Mouse (Mus musculus) neural tube, embryonic 15.5 days (tissue): Measurements from ENCODE around the gene Sprr2b. TPM values are rescaled to one million over a fixed set of nuclear protein-coding genes. Genes with fewer than 3 reads are reported as not detected.
"Not testable (repeated sequence)": the region's sequence is repeated elsewhere in the genome, so short reads cannot be mapped to it uniquely, and the experiment has no call there.

ENCODE experiments used
- ATAC-seq: fragments of 200-750 bp; cut with Nextera tagmentation; 2 replicates; pipeline ENCODE4 v1.8.0; 2017; ENCODE audit warnings: mild to moderate bottlenecking, moderate TSS enrichment, moderate library complexity; ENCODE audit not compliant: low FRiP score
- H3K27ac ChIP-seq: fragments of 300-500 bp; sonication (generic); replicated peaks from 2 replicates; pipeline ENCODE4 v1.5.1; 2015; ENCODE audit warnings: mild to moderate bottlenecking, inconsistent platforms
- H3K27me3 ChIP-seq: fragments of 300-500 bp; sonication (generic); replicated peaks from 2 replicates; pipeline ENCODE4 v1.6.1; 2015; ENCODE audit warnings: inconsistent platforms
- H3K36me3 ChIP-seq: fragments of 300-500 bp; sonication (generic); 2 replicates; pipeline ENCODE4 v1.6.1; 2015; ENCODE audit warnings: inconsistent platforms
- H3K4me1 ChIP-seq: fragments of 300-500 bp; sonication (generic); 2 replicates; pipeline ENCODE4 v1.6.1; 2015; ENCODE audit warnings: inconsistent platforms
- H3K4me2 ChIP-seq: fragments of 300-500 bp; sonication (generic); 2 replicates; pipeline ENCODE4 v1.6.1; 2015; ENCODE audit warnings: inconsistent platforms, mild to moderate bottlenecking, moderate library complexity
- H3K4me3 ChIP-seq: fragments of 300-500 bp; sonication (generic); replicated peaks from 2 replicates; pipeline ENCODE4 v1.5.1; 2015; ENCODE audit warnings: mild to moderate bottlenecking, inconsistent platforms
- H3K9ac ChIP-seq: fragments of 300-500 bp; sonication (generic); replicated peaks from 2 replicates; pipeline ENCODE4 v1.6.1; 2015; ENCODE audit warnings: mild to moderate bottlenecking, inconsistent platforms
- H3K9me3 ChIP-seq: fragments of 300-500 bp; sonication (generic); replicated peaks from 2 replicates; pipeline ENCODE4 v1.6.1; 2016; ENCODE audit warnings: inconsistent platforms
- WGBS: fragments of 180-500 bp; shearing (Covaris S2); methylation state at CpG from one replicate; pipeline ENCODE4 v1.1.7; 2015; ENCODE audit warnings: mixed read lengths; 5-methylcytosine and 5-hydroxymethylcytosine counted together
- polyA plus RNA-seq: library from polyadenylated mRNA; unstranded; fragments of >200 nt; fragmentation: Nextera tagmentation; extraction: Ambion mirVana; gene quantifications from 2 replicates; pipeline ENCODE4 v1.2.1, GENCODE M21; 2015

The Sprr2b gene
- polyA plus RNA-seq, result 0.20 TPM in 1 of 2 replicates, not detected in the other

DNA sequence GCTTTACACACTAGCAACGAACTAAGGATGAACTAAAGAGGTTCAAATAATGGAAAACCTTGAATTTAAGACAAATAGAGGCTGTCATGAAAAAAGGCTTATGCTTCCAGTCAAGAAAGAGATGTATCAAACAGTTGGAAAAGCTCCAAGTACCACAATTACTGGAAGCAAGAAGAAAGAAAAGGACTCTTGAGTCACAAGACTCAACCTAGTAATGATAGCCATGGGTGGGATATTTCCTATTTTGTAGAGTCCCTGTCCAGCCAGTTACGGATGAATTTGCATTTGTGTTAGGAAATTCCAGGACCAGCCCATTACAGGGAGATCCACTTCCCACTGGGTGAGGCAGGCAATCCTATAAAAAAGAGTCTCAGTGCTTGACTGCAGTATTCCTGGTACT is at the start of gene Sprr2b:
Sprr2b (plus strand) TSS at position 301 of the 400 bp plus-strand sequence.
- Histone ChIP-seq H3K4me2 (no peak within 1 kb of the TSS), H3K36me3 (no peaks in the 10 kb centered on the region), H3K4me3 (no peak within 1 kb of the TSS), H3K27ac (no peak within 1 kb of the TSS), H3K9me3 (no peaks in the 10 kb centered on the region), H3K9ac (no peak within 1 kb of the TSS), H3K27me3 (no peaks in the 10 kb centered on the region), H3K4me1 (no peaks in the 10 kb centered on the region)
- ATAC-seq, result no peak
- WGBS, result 77% methylated on average over 2 of the region's 2 CpGs

GRCm38 (mm10) chr3:92271414-92271985 is 44.9 kb upstream of the Sprr2b start:
- not testable (repeated sequence) for H3K36me3 ChIP-seq, H3K9me3 ChIP-seq, H3K27ac ChIP-seq, H3K4me1 ChIP-seq, H3K4me3 ChIP-seq, H3K4me2 ChIP-seq, H3K27me3 ChIP-seq, H3K9ac ChIP-seq
- WGBS, result no CpG with 5 or more reads among the region's 4 CpGs
- peak; percentile 25; the same call in 1 of the 2 replicates for ATAC-seq

GRCm38 (mm10) chr3:92273504-92273903 is 42.9 kb upstream of the Sprr2b start:
- H3K36me3 ChIP-seq, H3K27ac ChIP-seq, H3K9me3 ChIP-seq, H3K9ac ChIP-seq, H3K4me1 ChIP-seq, H3K4me2 ChIP-seq, H3K27me3 ChIP-seq, H3K4me3 ChIP-seq, ATAC-seq: not testable (repeated sequence)

GRCm38 (mm10) chr3:92274018-92274417 is 42.4 kb upstream of the Sprr2b start:
- H3K4me1 ChIP-seq, H3K36me3 ChIP-seq, H3K27ac ChIP-seq, H3K9ac ChIP-seq, H3K9me3 ChIP-seq, H3K27me3 ChIP-seq, H3K4me2 ChIP-seq, H3K4me3 ChIP-seq: not testable (repeated sequence)
- peak; percentile 35; the same call in 1 of the 2 replicates for ATAC-seq
- no CpG with 5 or more reads among the region's 1 CpGs for WGBS

DNA sequence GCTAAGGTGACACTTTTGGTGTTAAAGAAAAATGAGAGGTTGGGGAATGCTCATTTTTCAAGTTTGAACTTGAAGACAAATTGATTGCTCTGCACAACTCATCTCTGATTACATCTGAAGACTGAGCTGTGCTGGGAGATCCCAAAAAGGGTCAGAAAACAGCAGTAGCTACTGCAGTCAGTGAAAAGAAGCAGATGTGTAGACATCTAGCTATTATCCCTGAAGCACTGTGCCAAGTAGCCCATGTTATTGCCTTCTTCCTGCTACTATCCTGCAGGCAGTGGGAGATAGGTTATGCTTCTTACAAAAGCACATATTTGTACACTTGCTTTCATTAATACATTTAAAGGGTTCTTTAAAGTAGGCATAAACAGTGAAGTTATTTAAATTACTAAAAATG is 36.8 kb upstream of the Sprr2b start:
- H3K4me1 ChIP-seq, H3K27ac ChIP-seq, H3K36me3 ChIP-seq, H3K9me3 ChIP-seq, H3K4me3 ChIP-seq, H3K27me3 ChIP-seq, H3K9ac ChIP-seq, H3K4me2 ChIP-seq: not testable (repeated sequence)
- peak; percentile 51; the same call in 1 of the 2 replicates for ATAC-seq

DNA sequence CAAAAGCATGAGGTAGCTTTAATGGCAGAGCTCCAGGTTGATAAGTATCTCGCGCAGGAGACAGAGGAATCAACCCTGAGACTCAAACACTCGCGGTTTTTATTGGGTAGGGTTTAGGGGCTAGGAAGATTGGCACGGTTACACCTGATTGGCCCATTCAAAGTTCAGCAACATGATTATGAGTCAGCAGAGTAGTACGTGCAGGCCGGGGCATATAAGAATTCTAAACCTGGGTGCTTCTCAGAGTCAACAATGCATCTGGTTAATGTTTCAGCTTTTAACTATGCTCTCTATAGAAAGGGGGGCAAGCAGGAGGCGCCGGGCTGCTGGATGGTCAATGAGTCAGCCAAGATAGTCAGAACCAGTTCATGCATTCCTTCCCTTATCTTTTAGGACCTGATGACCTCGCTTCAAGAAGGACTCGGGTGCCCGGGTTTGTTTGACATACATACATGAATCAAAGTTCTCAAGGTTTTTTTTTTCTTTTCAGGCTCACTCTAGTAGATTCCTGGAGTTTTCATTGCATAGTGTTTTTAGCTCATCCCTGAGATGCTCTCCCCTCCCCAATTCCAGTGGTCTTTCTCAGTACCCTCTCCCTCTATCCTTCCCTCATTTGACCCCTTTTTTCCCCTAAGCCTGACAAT is 35.3 kb upstream of the Sprr2b start:
- H3K27ac ChIP-seq, H3K9ac ChIP-seq, H3K4me1 ChIP-seq, H3K27me3 ChIP-seq, H3K4me3 ChIP-seq, H3K4me2 ChIP-seq, H3K9me3 ChIP-seq, ATAC-seq, H3K36me3 ChIP-seq: not testable (repeated sequence)
- 87% methylated on average over 5 of the region's 12 CpGs for WGBS

DNA sequence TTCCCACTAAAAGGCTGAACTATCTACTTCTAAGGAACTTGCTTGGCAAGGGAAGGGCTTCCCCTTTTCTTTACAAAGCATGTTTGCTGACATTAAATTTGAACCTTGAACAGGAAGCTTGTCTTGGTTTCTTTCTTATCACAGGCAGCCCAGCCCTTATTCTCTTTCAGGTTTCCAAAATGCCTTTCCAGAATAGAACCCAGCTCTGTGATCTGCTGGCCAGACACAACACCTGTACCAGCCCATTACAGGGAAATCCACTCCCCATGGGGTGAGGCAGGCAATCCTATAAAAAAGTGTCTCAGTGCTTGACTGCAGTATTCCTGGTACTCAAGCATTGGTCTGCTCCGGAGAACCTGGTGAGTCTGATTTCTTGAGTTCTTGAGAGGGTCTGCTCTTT is 31.3 kb upstream of the Sprr2b start, which contains the start of gene Sprr2a3:
Sprr2a3 (plus strand) TSS at position 317 of the 400 bp plus-strand sequence.
- not testable (repeated sequence) for ATAC-seq, H3K4me1 ChIP-seq, H3K27ac ChIP-seq, H3K4me2 ChIP-seq, H3K9me3 ChIP-seq, H3K9ac ChIP-seq, H3K27me3 ChIP-seq, H3K36me3 ChIP-seq, H3K4me3 ChIP-seq
- WGBS, result 97% methylated on average over 1 of the region's 1 CpGs

- not testable (repeated sequence) for H3K4me1 ChIP-seq, H3K9me3 ChIP-seq, ATAC-seq, H3K9ac ChIP-seq, H3K4me3 ChIP-seq, H3K27ac ChIP-seq, H3K27me3 ChIP-seq, H3K36me3 ChIP-seq, H3K4me2 ChIP-seq
- WGBS, result 87% methylated on average over 6 of the region's 6 CpGs
Observed at GRCm38 (mm10) chr3:92288489-92288888, 27.9 kb upstream of the Sprr2b start.

GRCm38 (mm10) chr3:92307406-92307805 is 9.0 kb upstream of the Sprr2b start:
- no peak for ATAC-seq
- H3K4me3 ChIP-seq, result no peak overlapping the region
- H3K4me1 ChIP-seq, result no peaks in the 10 kb centered on the region
- no peaks in the 10 kb centered on the region for H3K36me3 ChIP-seq
- H3K9ac ChIP-seq, result no peak overlapping the region
- H3K27ac ChIP-seq, result no peak overlapping the region
- no peaks in the 10 kb centered on the region for H3K27me3 ChIP-seq
- 90% methylated on average over 1 of the region's 1 CpGs for WGBS
- H3K9me3 ChIP-seq, result no peaks in the 10 kb centered on the region
- H3K4me2 ChIP-seq, result no peak overlapping the region

- Histone ChIP-seq H3K9me3 (no peaks in the 10 kb centered on the region), H3K4me3 (no peak overlapping the region), H3K27ac (no peak overlapping the region), H3K27me3 (no peaks in the 10 kb centered on the region), H3K4me2 (no peak overlapping the region), H3K4me1 (no peaks in the 10 kb centered on the region), H3K9ac (no peak overlapping the region), H3K36me3 (no peaks in the 10 kb centered on the region)
- no peak for ATAC-seq
- 70% methylated on average over 2 of the region's 2 CpGs for WGBS
Observed at GRCm38 (mm10) chr3:92317384-92317783, 964 bp downstream of the Sprr2b start.

DNA sequence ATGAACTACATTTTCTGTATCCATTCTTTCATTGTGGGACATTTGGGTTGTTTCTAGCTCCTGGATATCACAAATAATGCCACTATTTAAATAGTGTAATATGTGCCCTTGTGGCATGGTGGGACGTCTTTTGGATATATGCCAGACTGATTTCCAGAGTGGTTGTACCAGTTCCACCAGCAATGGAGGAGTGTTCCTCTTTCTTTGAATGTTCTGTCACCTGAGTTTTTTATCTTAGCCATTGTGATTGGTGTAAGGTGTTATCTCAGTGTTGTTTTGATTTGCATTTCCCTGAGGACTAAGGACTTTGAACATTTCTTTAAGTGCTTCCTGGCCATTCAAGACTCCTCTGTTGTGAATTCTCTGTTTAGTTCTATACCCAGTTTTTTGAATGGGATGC is 19.9 kb downstream of the Sprr2b start:
- Histone ChIP-seq H3K4me2 (no peak overlapping the region), H3K27me3 (no peaks in the 10 kb centered on the region), H3K9ac (no peak overlapping the region), H3K9me3 (no peaks in the 10 kb centered on the region), H3K36me3 (no peaks in the 10 kb centered on the region), H3K27ac (no peak overlapping the region), H3K4me1 (no peaks in the 10 kb centered on the region), H3K4me3 (no peak overlapping the region)
- 81% methylated on average over 1 of the region's 1 CpGs for WGBS
- ATAC-seq, result no peak

GRCm38 (mm10) chr3:92338840-92339239 is 22.4 kb downstream of the Sprr2b start, which contains the start of gene Sprr2d:
Sprr2d (plus strand) TSS chr3:92339140.
- Histone ChIP-seq H3K36me3 (no peaks in the 10 kb centered on the region), H3K27ac (no peak within 1 kb of the TSS), H3K4me2 (no peak within 1 kb of the TSS), H3K27me3 (no peaks in the 10 kb centered on the region), H3K9me3 (no peaks in the 10 kb centered on the region), H3K9ac (no peak within 1 kb of the TSS), H3K4me3 (no peak within 1 kb of the TSS), H3K4me1 (no peaks in the 10 kb centered on the region)
- ATAC-seq, result no peak
- 94% methylated on average over 5 of the region's 5 CpGs for WGBS
